Mouse (Mus musculus) hindbrain, embryonic 16.5 days (tissue): ENCODE data around the gene Mapk14. TPM values are rescaled to one million over a fixed set of nuclear protein-coding genes. Genes with fewer than 3 reads are reported as not detected.

Experiments
- ATAC-seq: fragments of 200-750 bp; cut with Nextera tagmentation; 2 replicates; pipeline ENCODE4 v1.8.0; 2017; ENCODE audit warnings: moderate TSS enrichment, moderate library complexity
- H3K27ac ChIP-seq: fragments of 300-500 bp; sonication (generic); 2 replicates; pipeline ENCODE4 v1.5.1; 2014; ENCODE audit warnings: low read depth, mild to moderate bottlenecking, control low read depth, low read length, moderate library complexity
- H3K27me3 ChIP-seq: fragments of 300-500 bp; sonication (generic); replicated peaks from 2 replicates; pipeline ENCODE4 v1.6.1; 2014; ENCODE audit warnings: low read length; ENCODE audit not compliant: control insufficient read depth, insufficient read depth
- H3K36me3 ChIP-seq: fragments of 300-500 bp; sonication (generic); 2 replicates; pipeline ENCODE4 v1.6.1; 2014; ENCODE audit warnings: mild to moderate bottlenecking, low read length, moderate library complexity, mixed read lengths; ENCODE audit not compliant: control insufficient read depth, insufficient read depth
- H3K4me1 ChIP-seq: fragments of 300-500 bp; sonication (generic); 2 replicates; pipeline ENCODE4 v1.6.1; 2014; ENCODE audit warnings: low read depth, low read length; ENCODE audit not compliant: control insufficient read depth, insufficient read depth
- H3K4me2 ChIP-seq: fragments of 300-500 bp; sonication (generic); 2 replicates; pipeline ENCODE4 v1.6.1; 2014; ENCODE audit warnings: mild to moderate bottlenecking, low read length, control low read depth, moderate library complexity
- H3K4me3 ChIP-seq: fragments of 300-500 bp; sonication (generic); 2 replicates; pipeline ENCODE4 v1.5.1; 2014; ENCODE audit warnings: mild to moderate bottlenecking, low read length, control low read depth, moderate library complexity
- H3K9ac ChIP-seq: fragments of 300-500 bp; sonication (generic); 2 replicates; pipeline ENCODE4 v1.6.1; 2014; ENCODE audit warnings: low read depth, mild to moderate bottlenecking, control low read depth, low read length, moderate library complexity
- H3K9me3 ChIP-seq: fragments of 300-500 bp; sonication (generic); 2 replicates; pipeline ENCODE4 v1.6.1; 2014; ENCODE audit warnings: mild to moderate bottlenecking, low read length, moderate library complexity; ENCODE audit not compliant: control insufficient read depth
- WGBS: fragments of 180-500 bp; shearing (Covaris S2); extraction: QIAGEN DNeasy Blood & Tissue Kit; methylation state at CpG from one replicate; pipeline ENCODE4 v1.1.7; 2014; 5-methylcytosine and 5-hydroxymethylcytosine counted together
- polyA plus RNA-seq: library from polyadenylated mRNA; unstranded; fragments of >200 nt; fragmentation: Nextera tagmentation; extraction: Ambion mirVana; gene quantifications from 2 replicates; pipeline ENCODE4 v1.2.1, GENCODE M21; 2015

Gene Mapk14
- polyA plus RNA-seq, 1 experiment from 2014 or later: 22.7 TPM

DNA sequence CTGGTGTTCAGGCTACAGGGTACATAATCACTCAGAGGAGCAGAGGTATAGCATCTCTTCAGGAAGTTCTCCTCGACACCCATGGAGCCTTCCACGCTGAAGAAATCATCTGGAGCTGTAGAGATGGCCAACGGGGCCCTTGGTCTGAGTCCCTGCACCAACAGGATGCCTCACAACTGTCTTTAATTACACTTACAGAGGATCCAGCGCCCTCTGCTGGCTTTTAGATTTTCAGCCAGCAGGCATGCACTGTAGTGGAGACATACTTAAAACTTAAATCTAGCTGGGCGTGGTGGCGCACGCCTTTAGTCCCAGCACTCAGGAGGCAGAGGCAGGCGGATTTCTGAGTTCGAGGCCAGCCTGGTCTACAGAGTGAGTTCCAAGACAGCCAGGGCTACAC is 52.8 kb downstream of the Mapk14 start:
- Histone ChIP-seq H3K27ac (no peak overlapping the region), H3K36me3 (peaks cover 29% of the 10 kb centered on the region), H3K4me2 (no peak overlapping the region), H3K27me3 (no peaks in the 10 kb centered on the region), H3K4me1 (no peaks in the 10 kb centered on the region), H3K9me3 (no peaks in the 10 kb centered on the region), H3K4me3 (no peak overlapping the region), H3K9ac (no peak overlapping the region)
- ATAC-seq: no peak
- WGBS: 92% methylated on average over 9 of the region's 9 CpGs

DNA sequence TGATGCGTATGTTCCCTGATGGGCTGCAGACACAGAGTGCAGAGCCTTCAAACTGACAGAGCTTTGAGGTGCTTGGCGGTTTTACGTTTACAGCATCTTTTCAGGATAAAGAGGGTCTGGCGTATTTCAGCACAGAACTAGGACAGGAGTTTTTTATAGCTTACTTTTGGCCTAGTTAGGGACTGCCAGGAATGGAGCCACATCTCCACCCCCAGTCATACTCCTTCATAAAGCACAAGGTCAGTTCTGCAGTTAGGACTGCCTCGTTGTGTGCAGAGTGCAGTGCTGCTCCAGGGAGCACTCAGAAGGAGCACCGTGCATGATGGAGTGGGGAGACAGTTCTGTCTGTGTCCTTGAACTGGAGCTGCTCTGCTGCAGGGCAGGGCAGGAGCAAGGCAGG is 54.6 kb downstream of the Mapk14 start:
- H3K4me2 ChIP-seq: no peak overlapping the region
- WGBS: 91% methylated on average over 6 of the region's 6 CpGs
- no peak overlapping the region for H3K9ac ChIP-seq
- H3K36me3 ChIP-seq: peaks cover 29% of the 10 kb centered on the region
- H3K4me1 ChIP-seq: no peaks in the 10 kb centered on the region
- no peak for ATAC-seq
- H3K9me3 ChIP-seq: no peaks in the 10 kb centered on the region
- no peak overlapping the region for H3K27ac ChIP-seq
- no peak overlapping the region for H3K4me3 ChIP-seq
- no peaks in the 10 kb centered on the region for H3K27me3 ChIP-seq

DNA sequence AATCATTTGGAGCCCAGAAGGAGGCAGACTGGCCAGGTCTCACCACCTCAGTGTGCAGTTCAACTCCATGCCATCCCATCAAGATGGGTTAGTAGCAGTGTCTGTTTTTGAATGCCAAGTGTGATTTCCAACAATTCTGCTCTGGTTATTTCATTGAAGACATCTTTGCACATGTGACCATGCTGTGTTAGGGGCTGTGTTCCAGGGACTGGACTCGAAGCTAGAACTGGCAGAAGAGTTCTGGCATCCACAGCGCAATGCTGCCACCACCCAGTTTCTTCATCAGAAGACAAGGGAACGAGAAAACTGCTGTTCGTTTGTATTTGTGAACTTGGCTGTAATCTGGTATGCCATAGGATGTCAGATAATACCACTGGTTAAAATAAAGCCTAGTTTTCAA is 56.9 kb downstream of the Mapk14 start:
- WGBS: 93% methylated on average over 4 of the region's 4 CpGs
- no peak for ATAC-seq
- no peaks in the 10 kb centered on the region for H3K27me3 ChIP-seq

DNA sequence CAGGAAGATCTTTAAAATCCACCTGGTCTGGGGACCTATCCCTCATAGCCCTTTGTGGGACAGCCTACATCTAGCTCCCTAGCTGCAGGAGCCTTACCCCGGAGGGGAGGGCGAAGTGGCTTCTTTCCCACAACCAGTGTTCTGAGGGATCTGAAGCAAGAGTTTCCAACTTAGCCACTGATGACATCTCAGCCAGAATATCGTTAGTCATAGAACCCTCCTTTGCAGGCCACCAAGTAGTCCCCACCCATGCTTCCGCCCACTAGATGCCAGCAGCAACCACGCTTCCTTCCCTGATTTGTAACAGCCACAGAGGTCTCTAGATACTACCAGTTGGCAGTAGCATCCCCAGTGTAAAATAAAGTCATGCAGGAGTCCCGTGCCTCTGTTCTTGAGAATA is 59.5 kb downstream of the Mapk14 start:
- Histone ChIP-seq H3K4me2 (no peak overlapping the region), H3K27ac (no peak overlapping the region), H3K9me3 (no peaks in the 10 kb centered on the region), H3K4me3 (no peak overlapping the region), H3K4me1 (no peaks in the 10 kb centered on the region), H3K36me3 (peaks cover 5% of the 10 kb centered on the region), H3K9ac (no peak overlapping the region), H3K27me3 (no peaks in the 10 kb centered on the region)
- ATAC-seq: no peak
- WGBS: 87% methylated on average over 6 of the region's 6 CpGs

More for the DNA sequence above, 56.9 kb downstream of the Mapk14 start:
- Histone ChIP-seq H3K4me3 (no peak overlapping the region), H3K4me1 (no peaks in the 10 kb centered on the region), H3K9ac (no peak overlapping the region), H3K4me2 (no peak overlapping the region), H3K36me3 (peaks cover 16% of the 10 kb centered on the region), H3K9me3 (no peaks in the 10 kb centered on the region), H3K27ac (no peak overlapping the region)

DNA sequence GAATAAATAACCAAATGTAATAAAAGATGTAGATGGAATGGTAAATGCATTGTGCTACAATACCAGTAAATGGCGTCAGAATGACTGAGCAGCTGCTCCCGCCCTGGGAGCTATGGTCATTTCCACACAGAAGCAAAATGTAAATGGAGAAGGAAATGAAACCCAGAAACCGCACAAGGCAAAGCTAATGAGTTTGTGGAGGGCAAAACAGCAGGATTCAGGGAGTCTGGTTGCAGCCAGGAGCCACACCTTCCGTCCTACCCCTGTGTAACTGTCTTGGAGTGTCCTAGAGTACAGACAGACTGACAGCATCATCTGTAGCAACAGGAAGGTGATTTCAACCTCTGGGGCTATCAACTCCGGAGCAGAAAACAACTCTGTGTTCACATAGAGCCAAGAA is 65.3 kb downstream of the Mapk14 start:
- no peak overlapping the region for H3K4me3 ChIP-seq
- H3K9ac ChIP-seq: no peak overlapping the region
- no peak for ATAC-seq
- no peaks in the 10 kb centered on the region for H3K27me3 ChIP-seq
- WGBS: 56% methylated on average over 5 of the region's 5 CpGs
- H3K4me1 ChIP-seq: no peaks in the 10 kb centered on the region
- H3K9me3 ChIP-seq: no peaks in the 10 kb centered on the region
- H3K27ac ChIP-seq: no peak overlapping the region
- no peak overlapping the region for H3K4me2 ChIP-seq
- H3K36me3 ChIP-seq: no peaks in the 10 kb centered on the region

DNA sequence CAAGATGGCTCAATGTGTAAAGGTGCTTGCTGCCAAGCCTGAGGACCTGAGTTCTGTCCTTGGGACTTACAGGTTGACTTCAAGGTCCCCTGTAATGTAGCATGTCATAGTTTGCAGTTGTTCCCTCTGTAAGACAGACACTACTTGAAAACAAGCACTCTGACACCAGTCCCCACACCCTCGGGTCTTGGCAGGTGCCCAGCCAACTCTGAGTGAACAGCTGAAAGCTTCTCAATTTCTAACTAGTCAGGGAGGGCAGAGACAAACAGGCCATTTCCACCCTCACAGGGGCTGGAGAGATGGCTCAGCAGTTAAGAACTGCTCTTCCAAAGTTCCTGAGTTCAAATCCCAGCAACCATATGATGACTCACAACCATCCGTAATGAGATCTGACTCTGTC is 66.3 kb downstream of the Mapk14 start:
- H3K27me3 ChIP-seq: no peaks in the 10 kb centered on the region
- H3K9ac ChIP-seq: no peak overlapping the region
- no peak overlapping the region for H3K4me3 ChIP-seq
- no peaks in the 10 kb centered on the region for H3K4me1 ChIP-seq
- no peaks in the 10 kb centered on the region for H3K9me3 ChIP-seq
- no peak overlapping the region for H3K4me2 ChIP-seq
- WGBS: 91% methylated on average over 2 of the region's 2 CpGs
- no peaks in the 10 kb centered on the region for H3K36me3 ChIP-seq
- H3K27ac ChIP-seq: no peak overlapping the region
- no peak for ATAC-seq

DNA sequence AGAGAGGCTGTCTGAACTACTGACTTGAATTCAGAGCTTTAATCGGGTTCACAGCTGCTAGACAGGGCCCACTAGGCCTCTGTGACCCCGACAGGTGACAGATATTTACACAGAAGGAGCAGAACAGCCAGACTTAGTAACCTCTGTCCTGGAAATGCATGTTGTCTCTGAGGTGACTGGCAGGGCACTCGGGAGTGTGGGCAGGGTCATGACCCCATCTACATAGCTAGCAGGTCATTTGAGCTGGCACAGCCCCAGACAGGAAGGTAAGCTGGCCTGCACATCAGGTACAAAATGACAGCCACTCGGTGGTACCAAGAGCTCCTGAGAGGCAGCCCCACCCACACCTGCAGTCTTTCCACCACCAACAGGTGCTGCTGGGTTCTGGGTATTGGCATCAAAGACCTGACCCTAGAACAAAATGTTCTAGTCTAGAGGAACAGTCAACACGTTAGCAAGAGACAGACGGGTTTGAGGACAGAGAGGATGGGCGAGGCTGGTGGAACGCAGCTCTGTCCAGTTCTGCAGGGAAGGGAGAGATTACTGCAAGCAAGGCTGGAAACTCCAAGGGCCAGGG is 69.7 kb downstream of the Mapk14 start:
- Histone ChIP-seq H3K27ac (no peak overlapping the region), H3K4me2 (no peak overlapping the region), H3K36me3 (no peaks in the 10 kb centered on the region), H3K4me1 (no peaks in the 10 kb centered on the region), H3K9me3 (no peaks in the 10 kb centered on the region), H3K4me3 (no peak overlapping the region), H3K9ac (no peak overlapping the region), H3K27me3 (no peaks in the 10 kb centered on the region)
- 78% methylated on average over 8 of the region's 8 CpGs for WGBS
- no peak for ATAC-seq

DNA sequence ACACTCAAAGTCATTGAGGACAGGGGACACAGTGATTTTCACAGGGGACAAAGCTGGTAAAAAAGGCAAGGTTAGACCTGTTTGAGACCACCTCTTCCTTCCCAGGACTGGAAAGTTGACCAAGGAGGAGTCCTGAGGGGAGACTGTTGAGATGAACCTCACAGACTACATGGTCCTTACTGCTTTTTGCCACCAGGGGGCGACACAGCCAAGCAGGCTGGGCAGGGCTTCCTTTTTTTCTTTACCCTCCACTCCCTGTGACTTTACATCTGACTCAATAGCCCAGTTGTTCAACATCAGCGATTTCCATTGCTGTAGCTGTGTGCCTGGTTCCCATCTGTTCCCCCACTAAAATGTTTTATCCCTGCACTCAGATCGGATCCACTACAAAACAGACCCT is 70.7 kb downstream of the Mapk14 start:
- ATAC-seq: no peak
- 14% methylated on average over 3 of the region's 3 CpGs for WGBS
- H3K4me1 ChIP-seq: no peaks in the 10 kb centered on the region
- H3K9me3 ChIP-seq: no peaks in the 10 kb centered on the region
- H3K9ac ChIP-seq: no peak overlapping the region
- H3K4me3 ChIP-seq: no peak overlapping the region
- H3K36me3 ChIP-seq: no peaks in the 10 kb centered on the region
- no peaks in the 10 kb centered on the region for H3K27me3 ChIP-seq
- no peak overlapping the region for H3K4me2 ChIP-seq
- H3K27ac ChIP-seq: no peak overlapping the region

DNA sequence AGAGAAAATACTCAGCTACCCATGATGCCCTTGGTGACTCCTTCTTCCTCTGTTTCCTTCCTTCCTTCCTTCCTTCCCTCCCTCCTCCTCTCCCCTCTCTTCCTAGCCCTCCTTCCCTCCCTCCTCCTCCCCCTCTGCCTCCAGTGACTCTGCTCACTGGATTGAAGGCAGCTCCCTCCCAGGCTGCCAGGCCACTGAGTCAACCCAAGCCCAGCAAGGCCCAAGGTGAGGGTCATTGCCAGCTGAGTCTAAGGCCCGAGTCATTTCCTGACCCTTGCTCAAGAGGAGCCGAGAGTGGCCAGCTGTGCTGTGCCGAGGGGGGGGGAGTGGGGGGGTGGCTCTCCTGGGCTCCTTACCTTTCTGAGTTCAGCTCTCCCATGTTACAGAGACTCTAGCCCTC is 75.1 kb downstream of the Mapk14 start:
- 69% methylated on average over 3 of the region's 3 CpGs for WGBS
- H3K4me3 ChIP-seq: no peak overlapping the region
- H3K36me3 ChIP-seq: no peaks in the 10 kb centered on the region
- no peak overlapping the region for H3K9ac ChIP-seq
- no peak overlapping the region for H3K27ac ChIP-seq
- H3K9me3 ChIP-seq: no peaks in the 10 kb centered on the region
- H3K4me2 ChIP-seq: no peak overlapping the region
- H3K4me1 ChIP-seq: peaks cover 13% of the 10 kb centered on the region
- no peak for ATAC-seq
- H3K27me3 ChIP-seq: peaks cover 20% of the 10 kb centered on the region
